ENCODE assay signal across 1 mouse cellular context in the genomic region with DNA sequence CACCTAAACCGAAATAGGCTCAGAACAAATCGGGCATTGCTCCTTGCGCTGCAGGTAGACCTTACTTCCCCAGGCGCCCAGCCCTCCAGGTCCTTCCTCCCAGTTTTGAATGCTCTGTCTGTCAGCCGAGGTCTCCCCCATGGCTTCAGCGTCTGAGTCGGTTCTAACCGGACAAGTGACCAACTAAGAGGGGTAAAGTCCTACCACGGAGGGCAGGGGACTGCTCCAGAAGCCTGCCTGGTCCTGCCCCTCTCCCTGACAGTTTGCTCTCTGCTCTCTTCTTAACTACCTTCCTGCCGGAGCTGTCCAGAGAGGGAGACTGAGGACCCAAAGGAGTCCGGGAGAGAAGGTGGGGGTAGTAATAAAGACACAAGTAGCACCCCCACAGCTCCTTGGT.
TF ChIP-seq lines count a peak whose summit lies in the region.

No protein-coding gene starts in this region.

TF ChIP-seq in CH12.LX, 34 proteins besides CTCF, POLR2A, EP300 and RAD21 (continued from another document):
- TF ChIP-seq ZMIZ1 (IDR thresholded peaks at IDR 0.05; ENCODE audit: low read depth, low read length): 0 out of 2 replicates have a peak, but pooled peaks have one; percentile 52
- TF ChIP-seq ETS1 (conservative IDR thresholded peaks at IDR 0.05; ENCODE audit: low read depth, low read length): no peak
- TF ChIP-seq CHD2 (IDR thresholded peaks at IDR 0.05; ENCODE audit: low read length): no peak
- no peak for TF ChIP-seq CHD1 (IDR thresholded peaks at IDR 0.05; ENCODE audit: low read depth, low read length)
- TF ChIP-seq IRF4 (IDR thresholded peaks at IDR 0.05; ENCODE audit: low read depth, low read length): no peak
- TF ChIP-seq TBP (conservative IDR thresholded peaks at IDR 0.05; ENCODE audit: low read depth, low read length): no peak
- TF ChIP-seq USF1 (IDR thresholded peaks at IDR 0.05; ENCODE audit: low read depth, low read length): no peak
- TF ChIP-seq KAT2A (IDR thresholded peaks at IDR 0.05; ENCODE audit: insufficient replicate concordance, low read length): no peak
- peak; percentile 43; the same call in 1 of the 2 replicates for TF ChIP-seq MXI1 (IDR thresholded peaks at IDR 0.05; ENCODE audit: low read depth, low read length)
- TF ChIP-seq ZNF384 (IDR thresholded peaks at IDR 0.05; ENCODE audit: low read depth, low read length): no peak; the same call in 1 of the 2 replicates
- TF ChIP-seq ZKSCAN1 (IDR thresholded peaks at IDR 0.05; ENCODE audit: borderline replicate concordance, low read depth, low read length): no peak
